Mouse (Mus musculus): Measurements from ENCODE around the gene Rnf43.

The Rnf43 gene

GRCm38 (mm10) chr11:87677756-87678155, 15.2 kb downstream of the Rnf43 start:
- DNase-seq (ENCODE audit: low read depth, low spot score): no peak

GRCm38 (mm10) chr11:87678545-87678944, 16.0 kb downstream of the Rnf43 start:
- DNase-seq (ENCODE audit: low read depth, low spot score): no peak

GRCm38 (mm10) chr11:87678976-87679375, 16.5 kb downstream of the Rnf43 start:
- DNase-seq (ENCODE audit: low read depth, low spot score): no peak

GRCm38 (mm10) chr11:87680786-87681185, 18.3 kb downstream of the Rnf43 start:
- DNase-seq (ENCODE audit: low read depth, low spot score): no peak

- DNase-seq (ENCODE audit: low read depth, low spot score): no peak
Observed at GRCm38 (mm10) chr11:87682096-87682495, 19.6 kb downstream of the Rnf43 start.

GRCm38 (mm10) chr11:87682838-87683571, 20.5 kb downstream of the Rnf43 start:
- DNase-seq (ENCODE audit: low read depth, low spot score): no peak

GRCm38 (mm10) chr11:87686407-87686806, 23.9 kb downstream of the Rnf43 start:
- DNase-seq (ENCODE audit: low read depth, low spot score): no peak

GRCm38 (mm10) chr11:87687246-87688225, 25.0 kb downstream of the Rnf43 start:
- DNase-seq (ENCODE audit: low read depth, low spot score): no peak

- no peak for DNase-seq (ENCODE audit: low read depth, low spot score)
Observed at GRCm38 (mm10) chr11:87688478-87689203, 26.1 kb downstream of the Rnf43 start.

GRCm38 (mm10) chr11:87689402-87689808, 26.9 kb downstream of the Rnf43 start:
- no peak for DNase-seq (ENCODE audit: low read depth, low spot score)

- DNase-seq (ENCODE audit: low read depth, low spot score): no peak
Observed at GRCm38 (mm10) chr11:87690054-87690740, 27.7 kb downstream of the Rnf43 start.

- no peak for DNase-seq (ENCODE audit: low read depth, low spot score)
Observed at GRCm38 (mm10) chr11:87697131-87697682, 34.7 kb downstream of the Rnf43 start.

GRCm38 (mm10) chr11:87698126-87698525, 35.6 kb downstream of the Rnf43 start:
- DNase-seq (ENCODE audit: low read depth, low spot score): no peak

GRCm38 (mm10) chr11:87701108-87701507, 38.6 kb downstream of the Rnf43 start:
- no peak for DNase-seq (ENCODE audit: low read depth, low spot score)

- no peak for DNase-seq (ENCODE audit: low read depth, low spot score)
Observed at GRCm38 (mm10) chr11:87701877-87702620, 39.5 kb downstream of the Rnf43 start.

- DNase-seq (ENCODE audit: low read depth, low spot score): no peak
Observed at GRCm38 (mm10) chr11:87703654-87704053, 41.1 kb downstream of the Rnf43 start.

- DNase-seq (ENCODE audit: low read depth, low spot score): no peak
Observed at GRCm38 (mm10) chr11:87704289-87704688, 41.8 kb downstream of the Rnf43 start.

- DNase-seq (ENCODE audit: low read depth, low spot score): no peak
Observed at GRCm38 (mm10) chr11:87707570-87707969, 45.0 kb downstream of the Rnf43 start.

- DNase-seq (ENCODE audit: low read depth, low spot score): no peak
Observed at GRCm38 (mm10) chr11:87708979-87709378, 46.5 kb downstream of the Rnf43 start.

All from retina, postnatal 7 days (tissue).